Mouse (Mus musculus) CD8-positive naive resting alpha-beta T cell, adult 2 months (primary cell): ENCODE data around the gene Fhl3.
A peak's percentile ranks its signal among the peaks of the same experiment; 100 is the strongest.

Source experiments
- DNase-seq, 2 experiments: peaks; one replicate each; pipeline ENCODE4 v3.0.0; 2022; ENCODE audit warnings: low read depth in 2 of 2, low spot score in 2 of 2

Gene Fhl3

DNA sequence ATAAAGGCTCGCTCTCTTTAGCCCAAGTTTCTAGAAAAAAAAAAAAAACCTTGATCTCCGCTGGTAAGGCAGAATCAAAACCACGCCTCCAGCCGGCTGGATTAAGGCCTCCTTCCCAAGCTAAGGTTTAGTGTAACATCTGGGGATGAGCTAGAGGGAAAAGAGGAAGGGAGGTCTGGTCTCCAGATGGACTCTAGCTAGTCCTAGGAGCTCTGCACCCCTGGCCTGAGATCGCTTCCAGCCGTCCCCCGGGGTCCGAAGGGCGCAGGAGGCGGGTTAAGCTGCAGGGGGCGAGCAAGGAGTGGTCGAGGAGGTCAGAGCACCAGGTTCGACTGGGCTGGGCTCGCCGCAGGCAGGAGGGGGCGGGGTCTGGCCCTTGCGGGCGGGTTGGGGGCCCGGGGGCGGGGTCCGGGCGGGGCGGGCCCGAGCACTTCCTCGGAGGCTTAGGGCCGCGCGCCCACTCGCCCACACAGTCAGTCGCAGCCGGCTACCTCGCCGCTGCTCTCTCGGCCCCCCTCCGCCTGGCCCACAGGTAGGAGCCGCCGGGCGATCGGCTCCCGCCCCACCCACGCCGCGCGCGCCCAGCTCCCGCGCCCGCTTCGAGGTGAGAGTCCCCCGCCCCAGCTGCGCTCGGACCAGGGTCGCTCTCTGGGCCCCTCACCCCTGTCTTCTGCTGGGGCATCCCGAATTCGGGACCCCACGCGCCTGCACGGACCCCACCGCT is at the start of gene Fhl3:
TSS of gene Fhl3 (plus strand) at position 454 of the 724 bp plus-strand sequence.
- peak; percentile 21 to 24 for DNase-seq

DNA sequence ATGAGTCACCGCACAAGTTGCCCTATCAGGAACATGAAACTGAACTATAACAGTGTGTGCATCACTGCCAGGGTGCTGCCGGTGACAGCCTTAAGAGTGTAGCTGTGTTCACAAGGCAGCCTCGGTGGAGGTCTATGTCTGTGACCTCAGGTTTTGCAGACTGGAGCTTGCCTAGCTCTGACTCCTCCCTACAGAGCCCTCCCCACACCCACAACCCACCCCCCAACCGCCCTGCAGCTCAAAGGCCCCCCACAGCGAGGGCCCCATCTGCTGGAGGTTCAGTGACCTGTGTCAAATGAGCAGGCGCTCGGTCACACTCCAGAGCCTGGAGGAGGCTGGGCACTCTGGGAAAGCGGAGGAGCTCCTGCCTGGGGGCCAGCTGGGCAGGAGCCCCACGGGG is 47.6 kb upstream of the Fhl3 start:
- no peak for DNase-seq

DNA sequence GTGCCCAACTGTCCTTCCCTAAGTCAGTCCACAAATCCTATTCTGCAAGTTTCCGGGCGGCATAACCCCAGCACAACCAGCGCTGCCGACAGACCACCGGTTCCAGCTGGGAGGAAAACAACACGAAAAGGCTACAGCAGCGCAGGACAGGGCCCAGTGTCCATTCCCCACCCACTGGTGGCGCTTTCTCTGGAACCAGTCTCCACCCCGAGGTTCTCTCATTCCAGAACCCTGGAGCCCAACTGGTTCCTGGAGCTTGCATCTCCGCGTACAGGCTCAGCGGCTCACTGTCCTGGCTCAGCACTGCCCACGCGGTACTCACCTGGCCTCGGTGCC is 44.0 kb upstream of the Fhl3 start, which contains the start of gene Pou3f1:
TSS of gene Pou3f1 (plus strand) at position 290 of the 336 bp plus-strand sequence.
- no peak for DNase-seq

DNA sequence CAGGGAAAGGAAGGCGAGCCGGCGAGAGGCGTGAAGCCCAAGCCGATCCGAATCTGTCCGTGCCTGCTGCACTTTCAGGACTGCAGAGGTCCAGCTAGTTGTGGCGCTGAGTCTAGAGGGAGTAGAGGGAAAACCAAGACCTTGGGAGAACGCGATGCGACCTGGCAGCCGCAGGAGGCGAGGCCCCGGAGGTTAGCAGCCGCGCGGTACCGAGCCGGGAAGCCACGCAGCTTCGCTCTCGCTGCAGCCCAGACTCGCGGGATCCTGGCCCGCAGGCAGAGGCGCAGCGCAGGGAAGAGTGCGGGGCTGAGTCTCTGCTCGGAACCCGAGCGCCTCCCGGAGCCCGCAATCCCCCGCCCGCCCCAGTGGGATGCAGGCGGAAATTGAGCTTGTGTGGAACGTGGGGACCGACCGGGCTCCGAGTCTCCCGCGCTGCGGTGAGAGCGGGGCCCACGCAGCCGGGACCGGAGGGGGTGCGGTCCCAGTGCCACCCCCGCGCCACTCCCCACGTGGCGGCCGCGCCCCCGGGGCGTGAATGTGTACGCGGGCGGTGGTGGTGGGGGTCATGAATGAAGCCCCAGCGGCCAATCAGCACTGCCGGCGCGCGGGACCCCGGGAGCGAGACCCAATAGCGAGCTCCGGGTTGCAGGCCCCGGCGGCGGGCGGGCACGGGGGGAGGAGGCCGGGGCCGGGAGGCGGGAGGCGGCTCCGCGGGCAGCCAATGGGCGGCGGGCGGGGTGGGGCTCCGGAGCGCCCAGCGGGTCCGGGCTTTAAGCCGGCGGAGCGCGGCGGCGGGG is 43.4 kb upstream of the Fhl3 start:
- no peak for DNase-seq

DNA sequence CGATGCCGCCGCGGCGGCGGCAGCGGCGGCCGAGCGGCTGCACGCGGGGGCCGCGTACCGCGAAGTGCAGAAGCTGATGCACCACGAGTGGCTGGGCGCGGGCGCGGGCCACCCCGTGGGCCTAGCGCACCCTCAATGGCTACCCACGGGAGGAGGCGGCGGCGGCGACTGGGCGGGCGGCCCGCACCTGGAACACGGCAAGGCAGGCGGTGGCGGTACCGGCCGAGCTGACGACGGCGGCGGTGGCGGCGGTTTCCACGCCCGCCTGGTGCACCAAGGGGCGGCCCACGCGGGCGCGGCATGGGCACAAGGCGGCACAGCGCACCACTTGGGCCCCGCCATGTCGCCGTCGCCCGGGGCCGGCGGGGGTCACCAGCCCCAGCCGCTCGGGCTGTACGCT is 42.7 kb upstream of the Fhl3 start:
- DNase-seq: peak in 1 of 2 experiments; percentile 7

DNA sequence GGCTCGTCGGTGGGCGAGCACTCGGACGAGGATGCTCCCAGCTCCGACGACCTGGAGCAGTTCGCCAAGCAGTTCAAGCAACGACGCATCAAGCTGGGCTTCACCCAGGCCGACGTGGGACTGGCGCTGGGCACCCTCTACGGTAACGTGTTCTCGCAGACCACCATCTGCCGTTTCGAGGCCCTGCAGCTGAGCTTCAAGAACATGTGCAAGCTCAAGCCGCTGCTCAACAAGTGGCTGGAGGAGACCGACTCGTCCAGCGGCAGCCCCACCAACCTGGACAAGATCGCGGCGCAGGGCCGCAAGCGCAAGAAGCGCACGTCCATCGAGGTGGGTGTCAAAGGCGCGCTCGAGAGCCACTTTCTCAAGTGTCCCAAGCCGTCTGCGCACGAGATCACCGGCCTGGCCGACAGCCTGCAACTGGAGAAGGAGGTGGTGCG is 42.1 kb upstream of the Fhl3 start:
- DNase-seq: no peak

DNA sequence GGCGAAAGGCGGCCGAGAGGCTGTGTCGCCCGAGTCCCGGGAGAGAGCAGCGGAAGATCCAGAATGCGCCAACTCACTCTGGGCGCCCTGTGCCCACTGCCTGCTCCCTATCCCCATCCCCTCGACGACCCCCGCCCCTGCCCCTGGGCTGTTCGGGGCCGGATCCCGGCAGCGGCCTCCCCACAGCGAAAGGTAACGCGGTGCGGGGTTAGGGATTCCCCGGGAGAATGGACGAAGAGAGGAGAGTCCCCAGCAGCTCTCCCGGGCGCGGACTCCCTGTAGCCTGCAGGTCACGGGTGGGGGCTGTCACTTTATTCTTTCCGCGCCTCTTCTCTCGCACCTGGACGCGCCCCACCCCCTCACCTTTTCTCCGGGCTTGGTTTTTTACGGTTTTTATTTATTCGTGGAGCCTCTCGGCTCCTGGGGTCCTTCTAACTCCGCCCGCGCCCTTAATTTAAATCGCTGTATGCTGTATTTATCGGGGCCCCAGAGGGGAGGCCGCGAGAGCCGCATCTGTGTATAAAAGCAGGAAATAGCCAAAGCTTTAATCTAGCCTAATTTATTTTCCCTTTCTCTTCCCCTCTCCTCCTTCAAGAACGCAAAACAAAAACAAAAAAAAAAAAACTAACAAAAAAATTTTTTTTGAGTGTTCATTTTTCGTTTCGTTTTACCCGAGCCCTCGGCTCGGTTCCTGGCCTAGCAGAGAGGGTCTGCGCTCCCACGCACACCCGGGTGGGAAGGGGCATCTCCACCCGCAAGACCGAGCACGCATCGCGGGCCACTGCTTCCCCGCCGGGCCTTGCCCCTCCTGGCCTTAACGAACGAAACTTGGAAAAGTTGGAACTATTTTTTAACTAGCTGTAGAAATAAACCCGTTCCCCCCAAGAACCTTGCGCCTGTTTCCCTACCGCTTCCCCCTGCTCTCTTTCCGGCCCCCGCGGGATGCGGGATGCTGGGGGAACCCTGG is 41.0 kb upstream of the Fhl3 start:
- no peak for DNase-seq

DNA sequence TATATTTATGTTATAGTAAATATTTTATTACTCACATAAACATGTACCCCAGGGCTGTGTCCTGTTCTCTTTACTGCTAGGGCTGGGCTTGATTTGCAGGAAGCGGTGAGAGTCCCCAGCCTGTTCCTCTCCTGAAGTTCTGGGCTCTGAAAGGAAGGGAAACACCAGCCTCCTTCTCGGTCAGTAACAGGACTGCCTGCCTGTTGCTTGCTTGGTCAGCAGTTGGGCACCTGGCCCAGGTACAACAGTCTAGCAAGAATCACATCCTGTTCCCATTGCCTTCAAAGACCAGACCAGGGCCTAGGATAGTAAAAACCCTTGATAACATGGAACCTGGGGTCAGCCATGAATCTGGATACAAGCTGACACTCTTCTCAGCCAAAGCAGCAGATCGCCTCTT is 39.9 kb upstream of the Fhl3 start:
- no peak for DNase-seq

DNA sequence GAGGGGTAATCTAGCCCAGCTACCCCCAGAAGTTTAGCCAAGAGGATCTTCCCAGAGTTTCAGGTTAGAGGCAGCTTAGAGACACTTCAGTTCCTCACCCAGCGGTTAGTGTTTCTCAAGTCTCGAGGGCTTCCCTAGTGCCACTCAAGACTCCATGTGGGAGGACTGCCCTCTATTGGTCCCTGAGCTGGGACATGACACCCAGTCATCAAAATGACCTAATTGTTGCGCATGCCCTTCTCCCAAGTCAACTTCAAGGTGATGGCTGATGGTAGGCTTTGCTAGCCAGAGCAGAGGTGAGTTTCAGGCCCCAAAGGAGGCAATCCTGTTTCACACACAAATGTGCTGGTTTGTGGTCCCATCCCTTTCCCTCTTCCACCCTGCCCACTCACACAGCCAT is 37.5 kb upstream of the Fhl3 start:
- DNase-seq: no peak

DNA sequence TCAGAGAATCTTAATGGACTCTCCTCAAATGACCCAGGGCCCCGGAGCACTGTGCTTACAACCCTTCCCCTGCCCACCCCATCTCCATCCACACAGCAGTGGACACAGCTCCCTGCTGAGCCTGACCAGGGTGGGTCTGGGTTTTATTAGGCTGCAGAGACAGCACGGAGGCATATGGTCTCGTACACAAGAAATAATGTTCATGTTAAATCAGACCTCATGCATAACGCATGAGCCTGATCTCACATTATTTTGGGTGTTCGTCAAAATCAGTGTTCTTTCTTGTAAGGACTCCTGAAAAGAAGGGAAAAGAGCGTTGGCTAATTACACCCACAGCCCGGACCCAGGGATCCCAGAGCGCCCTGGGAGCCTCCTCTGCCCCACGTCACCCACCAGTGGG is 36.3 kb upstream of the Fhl3 start:
- no peak for DNase-seq

DNA sequence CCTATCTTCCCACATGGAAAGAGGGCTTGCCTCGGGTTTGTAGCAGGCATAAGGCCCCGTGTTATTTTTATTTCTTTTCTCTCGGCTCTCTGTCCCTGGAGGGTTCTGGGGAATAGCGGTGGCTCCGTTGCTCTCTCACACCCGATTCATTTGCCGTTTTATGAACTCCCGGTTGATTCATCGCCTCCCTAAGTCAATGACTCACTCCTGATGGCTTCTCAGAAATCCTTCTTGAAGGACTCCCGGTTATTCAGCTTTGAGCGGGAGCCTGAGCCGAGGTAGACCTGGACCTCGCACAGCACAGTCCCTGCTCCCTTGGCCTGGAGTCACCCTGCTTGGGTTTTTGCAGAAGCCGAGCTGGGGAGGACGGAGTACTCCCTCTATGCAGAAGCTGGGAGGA is 35.9 kb upstream of the Fhl3 start:
- no peak for DNase-seq

DNA sequence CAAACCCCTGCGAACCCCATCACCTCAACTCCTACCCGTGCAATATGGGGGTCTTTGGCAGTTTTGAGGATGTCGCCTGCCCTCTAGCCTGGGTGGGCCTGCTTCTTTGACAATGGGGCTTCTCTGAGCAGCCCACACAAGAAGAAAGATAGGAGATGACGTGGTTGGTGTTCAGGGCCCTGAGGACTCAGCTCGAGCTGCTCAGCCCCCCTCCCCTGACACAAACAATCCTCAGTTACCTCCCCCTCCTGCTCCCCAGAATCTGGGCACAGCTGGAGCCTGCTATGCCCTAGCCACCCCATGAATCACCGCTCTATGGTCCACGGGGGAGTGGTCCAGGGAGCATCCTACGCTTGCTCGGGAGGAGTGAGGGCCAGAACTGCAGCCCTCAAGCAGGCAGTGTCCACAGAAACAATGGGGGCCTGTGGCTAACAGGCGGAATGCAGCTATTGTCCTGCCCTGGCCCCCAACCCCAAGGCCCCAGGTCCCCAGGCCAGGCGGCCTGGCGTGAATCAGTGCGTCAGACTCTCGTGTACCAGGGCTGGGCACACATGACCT is 32.9 kb upstream of the Fhl3 start:
- no peak for DNase-seq

DNA sequence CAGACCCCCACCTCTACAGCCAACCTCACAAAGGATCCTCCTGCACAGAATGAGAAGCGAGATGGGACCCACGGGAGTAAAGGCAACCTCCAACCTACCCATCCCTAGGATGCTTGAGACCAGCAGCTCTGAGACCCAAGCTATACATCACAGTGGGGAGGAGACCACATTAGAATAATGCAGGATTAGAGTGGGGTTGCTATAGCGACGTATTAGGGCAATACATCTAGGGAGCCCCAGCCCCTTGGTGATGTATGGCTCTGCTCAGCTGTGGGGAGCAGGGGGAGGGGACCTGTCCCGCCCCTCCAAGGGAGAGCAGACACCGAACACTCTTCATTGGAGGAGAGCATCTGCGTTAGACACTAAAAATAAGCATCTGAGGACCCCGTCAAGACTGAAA is 32.4 kb upstream of the Fhl3 start:
- no peak for DNase-seq

DNA sequence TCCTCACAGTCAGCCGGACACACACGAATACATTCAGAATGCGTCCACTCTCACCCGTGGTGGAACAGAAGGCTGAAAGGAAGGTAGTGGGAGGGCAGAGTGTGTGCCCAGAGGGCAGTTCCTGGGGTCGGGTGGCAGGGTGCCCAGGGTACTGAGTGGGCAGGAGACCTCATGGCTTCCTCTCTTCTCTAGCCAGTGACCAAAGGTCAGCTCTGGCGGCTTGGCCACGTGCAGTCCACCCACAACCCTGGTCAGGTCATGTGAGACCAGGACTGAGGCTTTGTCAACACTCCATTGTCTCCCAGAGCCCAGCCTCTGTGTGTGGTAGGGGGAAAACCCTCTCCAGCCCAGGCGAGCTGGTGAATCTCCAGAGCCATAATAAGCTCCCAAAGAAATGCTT is 30.3 kb upstream of the Fhl3 start:
- no peak for DNase-seq

DNA sequence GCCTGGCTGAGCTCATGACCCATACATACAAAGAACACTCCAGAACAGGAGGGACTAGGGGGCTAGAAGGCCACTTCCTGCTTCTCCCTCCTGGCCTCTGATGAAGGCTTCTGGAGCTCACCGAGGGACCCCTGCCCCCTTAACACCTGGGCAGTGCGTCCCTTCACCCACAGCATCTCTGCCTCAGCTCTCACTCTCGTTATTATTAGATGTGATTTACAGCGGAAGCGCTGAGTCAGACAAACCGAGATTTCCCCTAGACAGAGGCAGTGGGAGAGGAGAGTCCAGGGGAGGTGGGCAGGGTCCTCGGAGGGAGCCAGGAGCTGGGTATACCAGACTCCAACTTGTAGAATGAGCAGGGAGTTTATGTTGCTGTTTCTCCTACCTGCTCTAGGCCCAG is 28.9 kb upstream of the Fhl3 start:
- no peak for DNase-seq

DNA sequence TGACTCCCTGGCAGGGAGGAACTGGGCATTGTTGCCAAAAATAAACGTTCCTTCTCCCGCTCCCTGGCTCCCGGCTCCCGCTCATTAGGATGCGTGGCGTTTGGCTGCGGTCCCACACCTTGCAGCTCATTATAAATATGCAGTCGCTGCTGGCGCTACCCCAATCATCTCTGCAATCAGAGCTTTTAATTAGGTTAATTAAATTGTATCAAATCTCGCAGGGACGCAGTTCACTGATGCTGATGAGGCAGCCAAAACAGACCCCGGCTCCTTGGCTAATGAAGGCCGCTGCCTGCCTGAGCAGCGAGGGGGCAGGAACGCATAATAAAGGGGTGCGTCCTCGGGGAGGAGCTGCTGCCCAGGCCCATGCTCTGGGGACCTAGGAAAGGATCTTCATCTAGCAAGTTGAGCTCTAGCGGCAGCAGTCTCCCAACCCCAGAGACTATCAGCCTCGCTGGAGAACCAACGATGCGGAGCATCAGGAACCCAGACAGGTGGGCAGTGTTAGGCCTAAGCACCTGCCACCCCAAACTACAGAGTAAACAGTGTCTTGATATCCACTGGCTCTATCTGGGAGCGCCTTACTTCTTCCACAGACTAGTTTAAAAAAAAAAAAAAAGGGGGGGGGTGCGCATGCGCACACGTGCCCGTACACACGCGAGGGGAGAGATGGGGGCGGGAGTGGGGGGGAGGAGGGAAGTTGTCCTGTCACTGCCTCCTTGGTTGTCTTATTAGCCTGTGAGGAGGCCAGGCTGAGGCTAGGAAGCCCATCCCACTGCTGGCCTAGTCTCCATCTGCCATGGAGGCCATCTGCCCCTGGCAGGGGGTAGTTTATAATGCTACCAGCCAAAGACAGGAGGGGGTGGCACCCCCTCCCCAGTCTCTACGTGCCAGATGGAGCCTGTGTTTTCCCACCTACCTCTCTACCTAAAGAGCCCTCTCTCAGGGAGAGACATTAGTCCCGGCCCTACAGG is 27.9 kb upstream of the Fhl3 start:
- DNase-seq: no peak

DNA sequence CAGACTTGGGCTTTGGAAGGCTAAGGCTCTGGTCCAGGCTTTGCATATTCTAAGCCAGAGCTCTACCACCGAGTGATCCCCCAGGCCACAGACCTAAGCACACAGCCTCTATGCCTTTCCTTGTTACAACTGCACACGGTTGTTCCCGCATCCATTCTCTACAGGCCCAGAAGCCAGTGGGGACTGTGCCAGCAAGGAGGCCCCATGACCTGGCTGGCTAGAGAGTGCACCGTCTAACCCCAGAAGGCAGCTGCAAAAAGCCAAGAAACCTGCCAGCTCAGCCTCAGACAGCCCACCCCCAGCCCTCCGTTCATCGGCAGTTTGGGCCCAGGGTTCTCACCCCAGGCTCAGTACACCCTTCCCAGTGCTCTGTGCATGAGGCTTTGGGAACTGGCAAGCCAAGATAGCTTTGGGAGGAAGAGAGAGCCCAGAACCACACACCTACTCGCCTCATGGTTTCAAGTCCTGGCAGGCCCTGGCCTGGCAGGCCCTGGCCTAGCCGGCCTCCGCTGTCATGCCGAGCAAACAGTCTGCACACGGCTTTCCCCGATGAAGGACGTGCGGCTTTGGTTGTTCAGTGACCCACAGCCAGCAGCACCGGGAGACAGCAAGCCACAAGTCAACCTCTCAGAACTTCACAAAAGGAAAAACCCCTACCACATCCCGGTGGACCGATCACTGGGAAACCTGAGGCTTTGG is 26.0 kb upstream of the Fhl3 start:
- DNase-seq: no peak

DNA sequence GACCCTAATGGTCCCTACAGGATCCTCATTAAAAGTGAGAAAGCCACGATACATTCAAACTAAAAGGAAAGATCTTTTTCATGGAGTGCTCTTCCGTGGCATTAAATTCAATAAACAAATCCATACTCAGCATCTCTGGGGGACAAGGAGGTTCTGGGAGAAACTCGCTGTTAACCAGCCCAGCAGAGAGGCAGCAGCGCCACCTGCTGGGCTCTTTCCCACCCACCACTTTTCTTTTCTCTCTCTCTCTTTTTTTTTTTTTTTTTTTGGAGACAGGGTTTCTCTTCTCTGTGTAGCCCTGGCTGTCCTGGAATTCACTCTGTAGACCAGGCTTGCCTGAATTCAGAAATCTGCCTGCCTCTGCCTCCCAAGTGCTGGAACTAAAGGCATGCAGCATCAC is 25.5 kb upstream of the Fhl3 start:
- DNase-seq: peak in 1 of 2 experiments; percentile 15

DNA sequence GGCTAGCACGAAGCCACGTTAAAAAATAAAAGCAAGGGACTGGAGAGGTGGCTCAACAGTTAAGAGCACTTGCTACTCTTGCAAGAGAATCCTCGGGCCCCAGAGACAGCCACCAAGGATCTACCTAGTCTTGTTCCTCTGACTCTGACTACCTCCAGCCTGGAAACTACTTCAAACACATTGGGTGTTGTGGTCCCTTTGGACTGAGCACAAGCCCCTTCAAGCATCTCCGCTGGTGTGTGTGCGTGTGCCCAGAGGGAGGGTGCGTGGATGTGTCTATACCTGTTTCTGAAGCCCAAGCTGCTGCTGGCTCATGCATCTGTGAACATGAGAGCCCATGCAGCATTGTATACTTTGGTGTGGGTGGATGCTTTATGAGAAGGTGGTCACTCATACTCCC is 24.5 kb upstream of the Fhl3 start:
- no peak for DNase-seq
